Mouse (Mus musculus): ENCODE measurements at regions not wholly inside any gene's neighbourhood (a gene's known extent, or its start where the extent isn't known, plus 50 kb on each side); places are given as distances from the start of the nearest gene placed in this dataset.
A peak's percentile ranks its signal among the peaks of the same experiment; 100 is the strongest.

- DNase-seq (ENCODE audit: low read depth, low spot score): peak; percentile 1
Measured at GRCm38 (mm10) chr1:29595003-29595402, 815.0 kb upstream of the Gm597 start.

- peak; percentile 24 for DNase-seq (ENCODE audit: low read depth, low spot score)
Measured at GRCm38 (mm10) chr1:29587810-29588209, 807.8 kb upstream of the Gm597 start.
